Mouse (Mus musculus) CH12.LX (cell line): ENCODE measurements at regions not wholly inside any gene's neighbourhood (a gene's known extent, or its start where the extent isn't known, plus 50 kb on each side); places are given as distances from the start of the nearest gene placed in this dataset.

ENCODE experiments used
- CHD2 ChIP-seq: IDR thresholded peaks from 2 replicates; pipeline ENCODE4 v1.6.1; 2011; ENCODE audit warnings: low read length, improper control_type of control experiment
- CTCF ChIP-seq, 2 experiments: IDR thresholded peaks in 1 of 2; conservative IDR thresholded peaks in 1 of 2; 2 replicates each; pipeline ENCODE4 v1.5.1; 2011 to 2012; ENCODE audit warnings: low read depth in 2 of 2, low read length in 2 of 2, improper control_type of control experiment in 1 of 2, inconsistent platforms in 1 of 2, mild to moderate bottlenecking in 1 of 2, moderate library complexity in 1 of 2
- GABPA ChIP-seq: IDR thresholded peaks from 2 replicates; pipeline ENCODE4 v1.6.1; 2012; ENCODE audit warnings: low read depth, low read length, improper control_type of control experiment, inconsistent platforms; ENCODE audit not compliant: insufficient replicate concordance
- JUND ChIP-seq: conservative IDR thresholded peaks from 2 replicates; pipeline ENCODE4 v1.6.1; 2011; ENCODE audit warnings: low read depth, low read length, improper control_type of control experiment
- MYC ChIP-seq: IDR thresholded peaks from 2 replicates; pipeline ENCODE4 v1.6.1; 2011; ENCODE audit warnings: low read depth, mild to moderate bottlenecking, improper control_type of control experiment, low read length
- NELFE ChIP-seq: IDR thresholded peaks from 2 replicates; pipeline ENCODE4 v1.6.1; 2011; ENCODE audit warnings: low read depth, low read length, improper control_type of control experiment
- POLR2A ChIP-seq: IDR thresholded peaks from 2 replicates; pipeline ENCODE4 v1.6.1; 2011; ENCODE audit warnings: low read depth, mild to moderate bottlenecking, improper control_type of control experiment, low read length
- RAD21 ChIP-seq: IDR thresholded peaks from 2 replicates; pipeline ENCODE4 v1.6.1; 2011; ENCODE audit warnings: low read depth, mild to moderate bottlenecking, low read length, improper control_type of control experiment, moderate library complexity
- RCOR1 ChIP-seq: conservative IDR thresholded peaks from 2 replicates; pipeline ENCODE4 v1.6.1; 2012; ENCODE audit warnings: low read depth, mild to moderate bottlenecking, inconsistent platforms, low read length, improper control_type of control experiment
- SMC3 ChIP-seq: IDR thresholded peaks from 2 replicates; pipeline ENCODE4 v1.6.1; 2011; ENCODE audit warnings: low read depth, low read length, improper control_type of control experiment
- TBP ChIP-seq: conservative IDR thresholded peaks from 2 replicates; pipeline ENCODE4 v1.6.1; 2011; ENCODE audit warnings: low read depth, low read length, improper control_type of control experiment
- USF1 ChIP-seq: IDR thresholded peaks from 2 replicates; pipeline ENCODE4 v1.6.1; 2014; ENCODE audit warnings: low read depth, mild to moderate bottlenecking, inconsistent platforms, low read length, improper control_type of control experiment
- ZC3H11A ChIP-seq: IDR thresholded peaks from 2 replicates; pipeline ENCODE4 v1.6.1; 2012; ENCODE audit warnings: low read depth, mild to moderate bottlenecking, inconsistent platforms, low read length, improper control_type of control experiment
- ZNF384 ChIP-seq: IDR thresholded peaks from 2 replicates; pipeline ENCODE4 v1.6.1; 2012; ENCODE audit warnings: low read depth, low read length, improper control_type of control experiment, inconsistent platforms

DNA sequence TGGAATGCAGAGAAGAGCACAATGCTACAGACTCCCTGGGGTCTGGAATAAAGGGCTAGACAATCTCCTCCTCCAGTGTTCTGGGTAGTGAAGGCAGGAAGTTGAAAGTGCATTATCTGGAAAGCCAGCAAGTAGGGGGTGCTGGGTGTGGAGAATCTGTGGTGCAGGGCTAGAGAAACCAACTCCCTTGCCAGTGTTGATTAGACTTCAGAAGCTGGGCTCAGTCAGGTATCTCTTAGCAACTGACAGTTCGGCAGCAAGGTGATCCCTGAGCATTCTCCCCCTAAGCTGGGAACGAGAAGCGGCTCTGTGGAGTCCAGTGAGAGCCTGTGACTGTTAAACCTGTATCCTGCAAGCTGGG is 265.7 kb downstream of the Cyp26b1 start:
- TF ChIP-seq RAD21, result no peak
- TF ChIP-seq MYC, result no peak
- TF ChIP-seq POLR2A, result no peak
- TF ChIP-seq RCOR1, result no peak
- no peak for TF ChIP-seq CTCF (conservative IDR thresholded peaks at IDR 0.05 in 1 of 2, IDR thresholded peaks at IDR 0.05 in 1 of 2; ENCODE audit: low read depth in 2 of 2, low read length in 2 of 2)
- no peak for TF ChIP-seq USF1
- TF ChIP-seq GABPA, result no peak
- no peak for TF ChIP-seq ZC3H11A
- no peak for TF ChIP-seq SMC3
- no peak for TF ChIP-seq CHD2
- no peak for TF ChIP-seq JUND
- TF ChIP-seq ZNF384, result no peak
- no peak for TF ChIP-seq TBP
- no peak for TF ChIP-seq NELFE
